Mouse (Mus musculus) intestine, postnatal 0 days (tissue): Measurements from ENCODE around the gene Cldn3. TPM values are rescaled to one million over a fixed set of nuclear protein-coding genes. Genes with fewer than 3 reads are reported as not detected.
A peak's percentile ranks its signal among the peaks of the same experiment; 100 is the strongest.
"Not testable (repeated sequence)": the region's sequence is repeated elsewhere in the genome, so short reads cannot be mapped to it uniquely, and the experiment has no call there.

Experiments used
- ATAC-seq: fragments of 200-750 bp; cut with Nextera tagmentation; 2 replicates; pipeline ENCODE4 v1.8.0; 2017; ENCODE audit warnings: mild to moderate bottlenecking, moderate TSS enrichment, moderate library complexity
- H3K27ac ChIP-seq: fragments of 300-500 bp; sonication (generic); 2 replicates; pipeline ENCODE4 v1.5.1; 2014; ENCODE audit warnings: mild to moderate bottlenecking, low read depth, low read length, moderate library complexity
- H3K27me3 ChIP-seq: fragments of 300-500 bp; sonication (generic); replicated peaks from 2 replicates; pipeline ENCODE4 v1.6.1; 2014; ENCODE audit warnings: low read length, mixed read lengths; ENCODE audit not compliant: control insufficient read depth, insufficient read depth
- H3K36me3 ChIP-seq: fragments of 300-500 bp; sonication (generic); 2 replicates; pipeline ENCODE4 v1.6.1; 2014; ENCODE audit warnings: mild to moderate bottlenecking, moderate library complexity; ENCODE audit not compliant: control insufficient read depth, insufficient read depth
- H3K4me1 ChIP-seq: fragments of 300-500 bp; sonication (generic); replicated peaks from 2 replicates; pipeline ENCODE4 v1.6.1; 2014; ENCODE audit warnings: antibody characterized with exemption, low read length, mixed read lengths; ENCODE audit not compliant: control insufficient read depth, insufficient read depth
- H3K4me2 ChIP-seq: fragments of 300-500 bp; sonication (generic); replicated peaks from 2 replicates; pipeline ENCODE4 v1.6.1; 2014; ENCODE audit warnings: low read depth, mild to moderate bottlenecking, moderate library complexity
- H3K4me3 ChIP-seq: fragments of 300-500 bp; sonication (generic); 2 replicates; pipeline ENCODE4 v1.5.1; 2014; ENCODE audit warnings: low read depth, low read length
- H3K9ac ChIP-seq: fragments of 300-500 bp; sonication (generic); 2 replicates; pipeline ENCODE4 v1.6.1; 2014; ENCODE audit warnings: mild to moderate bottlenecking, low read depth, low read length
- H3K9me3 ChIP-seq: fragments of 300-500 bp; sonication (generic); 2 replicates; pipeline ENCODE4 v1.6.1; 2016; ENCODE audit warnings: mixed run types; ENCODE audit not compliant: control insufficient read depth
- CTCF ChIP-seq: sonication (generic); IDR thresholded peaks from 2 replicates; pipeline ENCODE4 v1.5.1; 2016; ENCODE audit warnings: low read depth, mild to moderate bottlenecking, control low read depth, antibody characterized with exemption, moderate library complexity
- WGBS: fragments of 180-500 bp; shearing (Covaris S2); extraction: QIAGEN DNeasy Blood & Tissue Kit; methylation state at CpG from one replicate; pipeline ENCODE4 v1.1.7; 2014; 5-methylcytosine and 5-hydroxymethylcytosine counted together
- polyA plus RNA-seq: library from polyadenylated mRNA; unstranded; fragments of >200 nt; fragmentation: Nextera tagmentation; extraction: Ambion mirVana; gene quantifications from 2 replicates; pipeline ENCODE4 v1.2.1, GENCODE M21; 2015

Gene Cldn3
- 96.0 and 116 TPM in 2 replicates for polyA plus RNA-seq

DNA sequence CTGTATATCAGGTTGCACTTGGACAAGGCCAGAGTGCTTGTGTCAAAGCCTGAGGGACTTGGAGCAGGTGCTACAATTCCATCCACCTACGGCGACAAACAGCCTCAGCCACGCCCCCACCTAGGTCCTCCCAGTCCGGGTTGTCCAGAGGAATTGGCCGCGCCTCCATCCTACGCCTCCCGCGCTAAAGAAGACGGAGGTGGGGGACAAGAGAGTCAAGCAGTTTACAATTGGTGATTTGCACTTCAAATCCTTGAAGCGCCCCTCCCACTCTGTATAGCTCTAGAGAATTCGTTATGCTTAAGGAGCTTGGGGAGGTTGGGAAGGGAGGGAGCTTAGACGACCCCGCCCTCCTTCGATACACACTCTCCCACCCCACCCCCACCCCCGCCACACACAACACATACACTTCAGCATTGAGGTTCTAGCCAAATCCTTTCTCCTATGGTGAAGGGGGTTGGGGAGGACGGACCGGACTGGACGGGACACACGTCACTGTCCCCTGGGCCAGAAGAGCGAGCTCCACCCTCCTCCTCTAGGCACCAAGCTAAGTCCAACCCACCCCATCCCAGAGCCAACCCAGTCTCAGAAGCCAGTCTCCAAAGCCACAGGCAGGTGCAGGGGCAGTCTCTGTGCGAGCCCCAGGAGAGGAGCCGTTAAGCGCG is at the start of gene Cldn3:
Gene Cldn3, plus strand, starts transcription at position 582 of the 665 bp plus-strand sequence.
- peak within 1 kb of the TSS; percentile 74 for H3K4me2 ChIP-seq
- peaks cover 16% of the 10 kb centered on the region; the same call in 1 of the 2 replicates for H3K4me1 ChIP-seq
- H3K27me3 ChIP-seq = peaks cover 11% of the 10 kb centered on the region; the same call in 1 of the 2 replicates
- H3K9ac ChIP-seq = peak within 1 kb of the TSS; percentile 68
- ATAC-seq = peak; percentile 88
- no peak for TF ChIP-seq CTCF
- WGBS = under 1% methylated on average over 25 of the region's 25 CpGs
- H3K4me3 ChIP-seq = peak within 1 kb of the TSS; percentile 56
- H3K36me3 ChIP-seq = no peaks in the 10 kb centered on the region
- no peaks in the 10 kb centered on the region for H3K9me3 ChIP-seq
- H3K27ac ChIP-seq = peak within 1 kb of the TSS; percentile 82

- H3K9ac ChIP-seq = no peak overlapping the region
- no peak for ATAC-seq
- H3K27ac ChIP-seq = no peak overlapping the region
- no peak overlapping the region for H3K4me2 ChIP-seq
- H3K4me1 ChIP-seq = 0 out of 2 replicates have a peak, but pooled peaks cover 3% of the 10 kb centered on the region
- H3K9me3 ChIP-seq = no peaks in the 10 kb centered on the region
- no peak overlapping the region for H3K4me3 ChIP-seq
- TF ChIP-seq CTCF = no peak
- H3K36me3 ChIP-seq = peaks cover 11% of the 10 kb centered on the region; the same call in 1 of the 2 replicates
- WGBS = 88% methylated on average over 6 of the region's 6 CpGs
- no peaks in the 10 kb centered on the region for H3K27me3 ChIP-seq
These were observed 49.3 kb upstream of the Cldn3 start for GRCm38 (mm10) chr5:134936626-134937185.

DNA sequence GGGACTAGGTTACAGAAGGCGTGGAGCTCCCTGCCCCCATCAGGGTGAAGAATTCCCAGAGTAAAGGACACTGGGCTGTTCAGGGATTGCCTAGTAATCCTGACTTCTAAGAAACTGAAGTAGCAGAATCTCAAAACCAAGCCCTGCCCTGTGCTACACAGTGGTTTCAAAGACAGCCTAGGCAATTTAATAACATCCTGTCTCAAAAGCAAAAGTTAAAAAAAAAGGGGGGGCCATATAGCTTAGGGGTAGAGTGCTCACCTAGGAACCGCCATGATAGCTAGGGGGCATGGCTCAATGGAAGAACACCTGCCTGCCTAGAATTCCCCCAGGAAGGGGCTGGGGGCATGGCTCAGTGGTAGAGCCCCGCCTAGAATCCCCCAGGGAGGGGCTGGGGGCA is 46.9 kb upstream of the Cldn3 start:
- H3K9ac ChIP-seq = no peak overlapping the region
- H3K4me2 ChIP-seq = no peak overlapping the region
- ATAC-seq = no peak
- no peak overlapping the region for H3K4me3 ChIP-seq
- H3K4me1 ChIP-seq = no peaks in the 10 kb centered on the region; the same call in 1 of the 2 replicates
- H3K36me3 ChIP-seq = peaks cover 7% of the 10 kb centered on the region; the same call in 1 of the 2 replicates
- H3K9me3 ChIP-seq = no peaks in the 10 kb centered on the region
- H3K27me3 ChIP-seq = no peaks in the 10 kb centered on the region
- TF ChIP-seq CTCF = no peak
- H3K27ac ChIP-seq = no peak overlapping the region
- WGBS = 81% methylated on average over 3 of the region's 3 CpGs

DNA sequence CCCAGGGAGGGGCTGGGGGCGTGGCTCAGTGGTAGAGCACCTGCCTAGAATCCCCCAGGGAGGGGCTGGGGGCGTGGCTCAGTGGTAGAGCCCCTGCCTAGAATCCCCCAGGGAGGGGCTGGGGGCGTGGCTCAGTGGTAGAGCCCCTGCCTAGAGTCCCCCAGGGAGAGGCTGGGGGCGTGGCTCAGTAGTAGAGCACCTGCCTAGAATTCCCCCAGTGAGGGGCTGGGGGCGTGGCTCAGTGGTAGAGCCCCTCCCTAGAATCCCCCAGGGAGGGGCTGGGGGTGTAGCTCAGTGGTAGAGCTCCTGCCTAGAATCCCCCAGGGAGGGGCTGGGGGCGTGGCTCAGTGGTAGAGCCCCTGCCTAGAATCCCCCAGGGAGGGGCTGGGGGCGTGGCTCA is 46.5 kb upstream of the Cldn3 start:
- not testable (repeated sequence) for H3K36me3 ChIP-seq, H3K9ac ChIP-seq, H3K27me3 ChIP-seq, ATAC-seq, H3K4me2 ChIP-seq, H3K4me3 ChIP-seq, H3K27ac ChIP-seq, H3K9me3 ChIP-seq, H3K4me1 ChIP-seq
- WGBS = 93% methylated on average over 2 of the region's 7 CpGs

GRCm38 (mm10) chr5:134941472-134942209 is 44.4 kb upstream of the Cldn3 start:
- Histone ChIP-seq H3K9ac (no peak overlapping the region), H3K4me2 (no peak overlapping the region), H3K36me3 (no peaks in the 10 kb centered on the region), H3K27me3 (no peaks in the 10 kb centered on the region), H3K4me1 (no peaks in the 10 kb centered on the region; the same call in 1 of the 2 replicates), H3K4me3 (no peak overlapping the region), H3K9me3 (no peaks in the 10 kb centered on the region), H3K27ac (peak overlapping the region; percentile 21; the same call in 1 of the 2 replicates)
- 0 out of 2 replicates have a peak, but pooled peaks have one; percentile 6 for ATAC-seq
- 55% methylated on average over 14 of the region's 14 CpGs for WGBS
- TF ChIP-seq CTCF = no peak

GRCm38 (mm10) chr5:134942740-134943139 is 43.3 kb upstream of the Cldn3 start:
- no peak for ATAC-seq
- no peak overlapping the region for H3K27ac ChIP-seq
- no peaks in the 10 kb centered on the region for H3K9me3 ChIP-seq
- H3K9ac ChIP-seq = no peak overlapping the region
- H3K27me3 ChIP-seq = no peaks in the 10 kb centered on the region
- H3K4me2 ChIP-seq = no peak overlapping the region
- no peak overlapping the region for H3K4me3 ChIP-seq
- 62% methylated on average over 2 of the region's 2 CpGs for WGBS
- H3K4me1 ChIP-seq = peaks cover 5% of the 10 kb centered on the region; the same call in 1 of the 2 replicates
- H3K36me3 ChIP-seq = no peaks in the 10 kb centered on the region
- no peak for TF ChIP-seq CTCF
